Mouse (Mus musculus) forebrain, embryonic 11.5 days (tissue): ENCODE measurements around the gene Metap1d. TPM values are rescaled to one million over a fixed set of nuclear protein-coding genes. Genes with fewer than 3 reads are reported as not detected.
A peak's percentile ranks its signal among the peaks of the same experiment; 100 is the strongest.

ENCODE experiments used
- ATAC-seq: fragments of 200-750 bp; cut with Nextera tagmentation; replicated peaks from 2 replicates; pipeline ENCODE4 v1.8.0; 2017; ENCODE audit warnings: moderate TSS enrichment; ENCODE audit not compliant: low FRiP score
- DNase-seq: peaks from one replicate; pipeline ENCODE4 v3.0.0-alpha.2; 2017; ENCODE audit warnings: low spot score
- H3K27ac ChIP-seq: fragments of 300-500 bp; sonication (generic); 2 replicates; pipeline ENCODE4 v1.5.1; 2014; ENCODE audit warnings: low read depth, low read length
- H3K27me3 ChIP-seq: fragments of 300-500 bp; sonication (generic); 2 replicates; pipeline ENCODE4 v1.6.1; 2014; ENCODE audit warnings: mild to moderate bottlenecking, low read length, mixed read lengths; ENCODE audit not compliant: control insufficient read depth, insufficient read depth
- H3K36me3 ChIP-seq: fragments of 300-500 bp; sonication (generic); 2 replicates; pipeline ENCODE4 v1.6.1; 2014; ENCODE audit warnings: mild to moderate bottlenecking, low read length, moderate library complexity, mixed read lengths; ENCODE audit not compliant: control insufficient read depth, insufficient read depth
- H3K4me1 ChIP-seq: fragments of 300-500 bp; sonication (generic); replicated peaks from 2 replicates; pipeline ENCODE4 v1.6.1; 2014; ENCODE audit warnings: low read length, mixed read lengths; ENCODE audit not compliant: control insufficient read depth, insufficient read depth
- H3K4me2 ChIP-seq: fragments of 300-500 bp; sonication (generic); 2 replicates; pipeline ENCODE4 v1.6.1; 2014; ENCODE audit warnings: low read depth, mild to moderate bottlenecking, low read length, moderate library complexity, mixed read lengths; ENCODE audit not compliant: severe bottlenecking
- H3K4me3 ChIP-seq: fragments of 300-500 bp; sonication (generic); 2 replicates; pipeline ENCODE4 v1.5.1; 2014; ENCODE audit warnings: low read depth, low read length
- H3K9ac ChIP-seq: fragments of 300-500 bp; sonication (generic); 2 replicates; pipeline ENCODE4 v1.6.1; 2014; ENCODE audit warnings: low read length
- H3K9me3 ChIP-seq: fragments of 300-500 bp; sonication (generic); 2 replicates; pipeline ENCODE4 v1.6.1; 2016; ENCODE audit warnings: low read length, mixed read lengths; ENCODE audit not compliant: control insufficient read depth
- WGBS: fragments of 180-500 bp; shearing (Covaris S2); extraction: QIAGEN DNeasy Blood & Tissue Kit; methylation state at CpG from one replicate; pipeline ENCODE4 v1.1.7; 2014; 5-methylcytosine and 5-hydroxymethylcytosine counted together
- polyA plus RNA-seq: library from polyadenylated mRNA; unstranded; fragments of >200 nt; fragmentation: Nextera tagmentation; extraction: Ambion mirVana; gene quantifications from 2 replicates; pipeline ENCODE4 v1.2.1, GENCODE M21; 2014

Gene Metap1d
- polyA plus RNA-seq, 1 experiment from 2014 or later, result 36.5 TPM

DNA sequence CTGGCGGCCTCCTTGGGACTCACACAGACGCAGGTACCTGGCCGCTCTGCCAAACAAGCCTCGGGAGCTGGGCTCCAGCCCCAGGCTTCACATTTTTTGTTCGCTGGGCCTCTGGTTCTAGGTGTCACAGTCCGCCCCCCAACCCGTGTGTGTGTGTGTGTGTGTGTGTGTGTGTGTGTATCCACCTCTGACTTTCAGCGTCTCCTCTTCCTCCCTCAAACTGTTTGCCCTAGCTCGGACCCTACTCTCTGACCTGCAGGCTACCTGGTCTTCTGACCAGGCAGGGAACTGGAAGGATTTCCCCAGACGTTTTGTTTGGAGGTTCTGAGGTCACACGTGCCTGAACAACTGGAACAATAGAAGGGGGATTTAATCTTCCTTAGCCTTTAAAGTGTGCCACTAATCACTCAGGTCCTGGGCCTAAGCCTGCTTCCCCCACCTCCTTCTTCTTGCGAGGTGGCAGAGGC is 78.1 kb downstream of the Metap1d start:
- under 1% methylated on average over 12 of the region's 12 CpGs for WGBS

DNA sequence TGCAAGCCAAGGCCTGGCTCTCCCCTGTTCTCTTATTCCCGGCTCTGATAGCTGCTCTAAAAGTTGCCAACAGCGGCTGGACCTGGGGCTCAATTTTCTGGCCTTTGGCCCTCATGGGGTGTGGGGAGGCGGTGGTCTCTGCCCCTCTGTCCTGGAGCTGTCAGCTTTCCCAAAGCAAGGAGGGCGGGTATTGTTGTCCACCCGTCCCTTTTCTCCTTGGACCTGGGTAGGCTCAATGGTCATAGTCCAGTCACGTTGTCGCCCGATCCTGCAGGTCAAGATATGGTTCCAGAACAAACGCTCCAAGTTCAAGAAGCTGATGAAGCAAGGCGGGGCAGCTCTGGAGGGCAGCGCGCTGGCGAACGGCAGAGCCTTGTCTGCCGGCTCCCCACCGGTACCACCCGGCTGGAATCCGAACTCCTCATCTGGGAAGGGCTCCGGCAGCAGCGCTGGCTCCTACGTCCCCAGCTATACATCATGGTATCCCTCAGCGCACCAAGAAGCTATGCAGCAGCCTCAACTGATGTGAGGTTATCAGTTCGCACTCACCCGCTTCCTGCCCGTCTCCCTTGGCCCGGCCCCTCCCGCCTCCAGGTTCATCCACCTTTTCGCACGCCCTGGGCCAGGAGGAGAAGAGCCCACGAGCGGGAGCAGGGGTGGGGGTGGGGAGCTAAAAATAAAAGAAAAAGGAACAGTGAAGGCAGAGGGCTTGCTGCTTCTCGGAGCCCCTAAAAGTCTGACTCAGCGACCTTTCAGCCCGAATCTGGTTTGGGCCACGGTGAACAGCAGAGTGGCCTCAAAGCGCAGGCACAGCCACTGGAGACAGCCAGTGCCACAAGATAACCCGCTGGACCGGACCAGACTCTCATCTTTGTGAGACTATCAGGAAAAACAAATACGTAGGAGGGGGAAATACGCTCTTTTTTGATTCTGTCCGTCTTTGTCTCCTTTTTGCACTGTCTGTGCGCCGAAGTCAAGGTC is 79.2 kb downstream of the Metap1d start:
- under 1% methylated on average over 43 of the region's 43 CpGs for WGBS
- DNase-seq (peak; percentile 66), ATAC-seq (no peak)
- Histone ChIP-seq H3K4me2 (peak overlapping the region; percentile 81), H3K4me1 (peaks cover 8% of the 10 kb centered on the region; the same call in 1 of the 2 replicates), H3K27ac (peak overlapping the region; percentile 60), H3K27me3 (peaks cover 87% of the 10 kb centered on the region), H3K4me3 (peak overlapping the region; percentile 48), H3K36me3 (no peaks in the 10 kb centered on the region), H3K9ac (peak overlapping the region; percentile 32), H3K9me3 (no peaks in the 10 kb centered on the region)

More for the DNA sequence above, 78.1 kb downstream of the Metap1d start:
- Histone ChIP-seq H3K4me2 (peak overlapping the region; percentile 81), H3K4me3 (peak overlapping the region; percentile 48), H3K36me3 (no peaks in the 10 kb centered on the region), H3K27ac (peak overlapping the region; percentile 87), H3K9ac (peak overlapping the region; percentile 76), H3K9me3 (no peaks in the 10 kb centered on the region), H3K4me1 (peaks cover 8% of the 10 kb centered on the region; the same call in 1 of the 2 replicates), H3K27me3 (peaks cover 88% of the 10 kb centered on the region)
- peak; percentile 65 for DNase-seq
- ATAC-seq, result no peak

DNA sequence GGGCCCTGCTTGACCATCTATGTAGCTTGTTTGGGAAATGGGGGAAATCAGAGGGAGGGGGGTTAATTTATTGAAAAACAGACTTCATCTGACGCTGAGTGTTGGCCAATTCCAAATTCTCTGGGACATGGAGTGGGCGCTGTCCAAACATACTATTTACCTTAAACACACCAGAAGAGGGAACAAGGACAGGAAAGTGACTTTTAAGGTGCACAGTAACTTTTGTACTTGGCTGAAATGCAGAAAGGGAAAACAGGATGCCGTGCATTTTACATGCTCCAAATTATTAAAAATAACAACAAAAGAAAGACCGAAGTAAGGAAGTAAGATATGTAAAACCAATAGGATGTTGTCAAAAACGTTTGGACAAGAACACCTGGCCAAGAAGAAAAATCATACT is 80.0 kb downstream of the Metap1d start:
- Histone ChIP-seq H3K4me1 (peaks cover 8% of the 10 kb centered on the region; the same call in 1 of the 2 replicates), H3K9me3 (no peaks in the 10 kb centered on the region), H3K4me2 (peak overlapping the region; percentile 81; the same call in 1 of the 2 replicates), H3K9ac (peak overlapping the region; percentile 32; the same call in 1 of the 2 replicates), H3K27me3 (peaks cover 88% of the 10 kb centered on the region), H3K36me3 (no peaks in the 10 kb centered on the region), H3K27ac (peak overlapping the region; percentile 60; the same call in 1 of the 2 replicates), H3K4me3 (peak overlapping the region; percentile 48)
- no peak for DNase-seq
- 8% methylated on average over 5 of the region's 5 CpGs for WGBS
- ATAC-seq, result no peak

DNA sequence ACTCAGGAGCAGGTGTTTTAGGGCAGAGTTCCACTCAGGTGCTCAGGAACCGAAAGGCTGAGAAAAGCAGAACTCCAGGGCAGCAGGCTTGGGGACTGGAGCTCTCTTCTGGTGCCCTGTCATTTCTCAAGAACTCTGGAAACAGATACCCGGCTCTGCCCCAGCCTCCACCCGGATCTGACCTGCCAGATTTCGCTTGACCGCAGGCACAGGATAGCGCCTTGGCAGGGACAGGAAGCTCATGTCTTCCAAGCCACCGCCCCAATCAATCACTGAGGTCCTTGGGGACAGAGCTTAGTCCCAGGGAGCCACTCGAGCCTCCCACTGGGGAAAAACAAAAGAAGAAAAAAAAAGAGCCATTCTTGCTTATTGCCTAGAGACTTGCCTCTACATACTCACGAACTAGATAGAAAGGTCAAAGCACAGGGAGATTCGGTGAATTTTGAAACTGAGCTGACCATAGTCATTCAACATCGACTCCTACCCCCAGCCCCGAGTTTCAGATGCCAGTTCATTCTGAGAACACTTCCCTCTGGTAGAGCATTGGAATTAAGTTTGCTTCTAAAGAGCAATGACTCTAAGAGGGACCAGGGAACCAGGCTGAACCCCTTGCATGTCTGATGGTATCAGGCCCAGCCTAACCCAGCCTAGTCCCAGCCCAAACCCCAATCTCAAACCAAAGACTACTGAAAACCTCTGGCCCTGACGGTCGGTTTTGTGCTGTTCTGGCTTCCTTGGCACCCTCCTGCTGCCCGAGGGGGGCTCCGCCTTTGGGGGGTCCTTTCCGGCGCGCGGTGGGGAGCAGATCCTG is 81.4 kb downstream of the Metap1d start:
- WGBS, result 1% methylated on average over 20 of the region's 20 CpGs
- peak; percentile 53 for DNase-seq
- peak overlapping the region; percentile 68 for H3K27ac ChIP-seq
- peak overlapping the region; percentile 37 for H3K9ac ChIP-seq
- peaks cover 89% of the 10 kb centered on the region for H3K27me3 ChIP-seq
- H3K4me1 ChIP-seq, result peaks cover 11% of the 10 kb centered on the region; the same call in 1 of the 2 replicates
- H3K9me3 ChIP-seq, result no peaks in the 10 kb centered on the region
- peak overlapping the region; percentile 22 for H3K4me3 ChIP-seq
- no peaks in the 10 kb centered on the region for H3K36me3 ChIP-seq
- peak overlapping the region; percentile 31 for H3K4me2 ChIP-seq
- ATAC-seq, result no peak

DNA sequence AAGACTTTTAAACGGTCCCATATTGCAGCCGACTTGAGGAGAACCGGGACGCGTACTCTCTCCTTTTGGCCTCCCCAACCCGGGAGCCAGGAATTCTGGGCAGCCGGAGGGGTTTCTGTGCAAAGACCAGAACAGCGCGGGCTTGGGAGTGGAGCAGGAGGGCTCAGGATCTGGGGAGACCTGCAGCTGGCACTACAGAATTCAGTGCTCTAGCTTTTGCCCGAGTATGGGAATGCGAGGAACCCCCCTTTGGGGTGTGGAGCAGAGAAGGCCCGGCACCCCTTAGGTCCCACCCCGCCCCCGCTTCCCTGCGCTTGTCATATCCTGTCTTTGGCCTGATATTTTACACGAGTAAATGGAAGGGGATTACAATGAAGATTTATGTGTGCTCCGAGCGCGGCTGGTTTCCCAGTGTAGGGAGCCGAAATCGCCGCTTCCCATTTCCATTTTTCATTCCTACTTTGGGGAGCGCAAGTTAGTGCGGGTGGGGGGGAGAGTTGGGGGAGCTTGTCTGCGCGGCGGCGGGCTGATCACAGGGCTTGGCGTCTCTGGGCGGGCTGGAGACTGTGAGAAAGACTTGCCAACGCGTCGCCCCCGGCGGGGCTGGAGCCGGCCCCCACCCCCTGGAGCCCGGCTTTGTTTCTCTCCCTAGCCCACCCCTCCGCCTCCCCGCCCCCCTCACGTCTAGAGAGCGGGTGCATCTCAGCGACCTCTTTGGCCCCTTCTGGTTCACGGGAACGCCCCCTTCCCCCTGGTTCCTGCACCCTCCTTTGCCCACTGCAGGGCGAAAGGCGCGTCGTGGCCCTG is 87.7 kb downstream of the Metap1d start:
- Histone ChIP-seq H3K36me3 (no peaks in the 10 kb centered on the region; the same call in 1 of the 2 replicates), H3K27me3 (peaks cover 83% of the 10 kb centered on the region), H3K9me3 (no peaks in the 10 kb centered on the region), H3K9ac (peak overlapping the region; percentile 46), H3K27ac (peak overlapping the region; percentile 55), H3K4me1 (peaks cover 30% of the 10 kb centered on the region), H3K4me2 (peak overlapping the region; percentile 96), H3K4me3 (peak overlapping the region; percentile 7)
- peak; percentile 75 for DNase-seq
- WGBS, result under 1% methylated on average over 47 of the region's 48 CpGs
- ATAC-seq, result peak; percentile 10; the same call in 1 of the 2 replicates

DNA sequence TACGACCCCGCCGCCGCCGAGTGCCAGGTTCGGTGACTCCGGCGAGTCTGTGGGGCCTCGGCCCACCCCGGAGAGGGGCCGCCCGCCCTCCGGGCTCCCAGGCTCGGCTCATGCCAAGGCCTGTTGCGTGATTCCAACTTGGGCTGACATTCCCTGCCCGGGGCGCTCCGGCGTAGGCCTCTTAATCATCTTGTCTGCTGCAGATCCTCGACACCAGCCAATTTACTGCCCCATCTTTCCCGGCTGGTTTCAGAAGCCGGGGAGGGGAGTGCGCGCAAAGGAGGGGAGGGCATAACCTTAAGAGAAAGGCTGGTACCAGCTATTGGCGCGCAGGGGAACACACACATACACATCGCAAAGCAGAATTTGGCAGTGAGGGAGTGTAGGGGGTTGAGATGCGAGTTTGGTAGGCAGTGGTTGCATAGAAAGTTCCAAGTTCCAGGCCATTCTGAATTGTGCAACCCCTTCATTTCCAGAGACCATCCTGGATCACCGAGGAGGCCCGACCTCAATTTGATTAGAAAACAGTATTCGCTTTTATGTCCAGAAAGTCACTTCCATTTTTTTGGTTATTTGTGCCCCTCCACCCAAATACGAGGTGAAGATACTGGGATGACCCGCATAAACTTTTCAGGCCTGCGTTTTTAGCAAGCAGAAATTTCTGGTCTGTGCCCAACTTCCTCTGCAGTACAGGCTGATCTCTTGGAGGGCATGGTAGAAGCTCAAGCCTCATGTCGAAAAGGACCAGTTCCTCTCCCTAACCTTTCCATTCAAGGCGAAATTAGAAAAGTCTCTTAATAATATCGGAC is 88.5 kb downstream of the Metap1d start:
- Histone ChIP-seq H3K27me3 (peaks cover 77% of the 10 kb centered on the region), H3K4me1 (peaks cover 30% of the 10 kb centered on the region), H3K9ac (peak overlapping the region; percentile 46), H3K4me3 (peak overlapping the region; percentile 7), H3K9me3 (no peaks in the 10 kb centered on the region), H3K27ac (peak overlapping the region; percentile 55), H3K4me2 (peak overlapping the region; percentile 96), H3K36me3 (no peaks in the 10 kb centered on the region; the same call in 1 of the 2 replicates)
- DNase-seq (no peak), ATAC-seq (no peak)
- WGBS, result under 1% methylated on average over 34 of the region's 37 CpGs

DNA sequence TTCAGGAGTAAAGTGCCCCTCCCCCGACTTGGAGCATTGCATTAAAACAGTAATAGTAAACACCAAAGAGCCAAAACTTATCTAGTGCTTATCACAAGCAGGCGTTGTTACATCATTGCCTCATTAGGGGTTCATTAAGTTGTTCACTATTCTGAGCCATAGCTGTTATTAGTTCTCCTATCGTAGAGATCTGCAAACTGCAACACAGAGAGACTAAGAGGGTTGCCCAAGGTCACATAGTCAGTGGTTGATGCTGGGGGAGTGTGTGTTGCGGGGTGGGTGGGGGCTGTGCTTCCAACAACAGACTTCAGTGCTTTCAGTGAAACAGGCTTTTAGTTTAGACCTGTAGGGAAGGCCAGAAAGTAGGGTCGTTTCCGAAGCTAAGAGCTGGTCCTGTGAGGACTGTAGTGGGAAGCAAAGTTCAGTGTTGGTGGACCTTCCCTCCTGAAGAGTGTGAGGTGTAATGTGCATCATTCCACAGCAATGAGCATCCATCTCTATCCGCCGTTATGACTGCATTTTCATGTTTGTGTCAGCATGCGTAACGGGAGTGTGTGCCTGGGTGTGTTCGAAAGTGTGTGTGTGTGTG is 89.2 kb downstream of the Metap1d start:
- no peaks in the 10 kb centered on the region for H3K9me3 ChIP-seq
- H3K9ac ChIP-seq, result peak overlapping the region; percentile 1; the same call in 1 of the 2 replicates
- DNase-seq (no peak), ATAC-seq (no peak)
- peaks cover 75% of the 10 kb centered on the region for H3K27me3 ChIP-seq
- H3K4me1 ChIP-seq, result peaks cover 32% of the 10 kb centered on the region
- H3K36me3 ChIP-seq, result no peaks in the 10 kb centered on the region; the same call in 1 of the 2 replicates
- WGBS, result 1% methylated on average over 11 of the region's 11 CpGs
- peak overlapping the region; percentile 54 for H3K4me3 ChIP-seq
- H3K4me2 ChIP-seq, result peak overlapping the region; percentile 96
- H3K27ac ChIP-seq, result no peak overlapping the region
